Mouse (Mus musculus) liver, embryonic 14.5 days (tissue): ENCODE results near the gene Nav2.

Source experiments
- CTCF ChIP-seq: IDR thresholded peaks from 2 replicates; pipeline ENCODE4 v1.5.1; 2016; ENCODE audit warnings: antibody characterized with exemption, low read depth, control low read depth
- EP300 ChIP-seq: IDR thresholded peaks from 2 replicates; pipeline ENCODE4 v1.6.1; 2016; ENCODE audit warnings: antibody characterized with exemption, low read depth

- TF ChIP-seq EP300 = no peak
- no peak for TF ChIP-seq CTCF
These were observed 8.9 kb downstream of the Nav2 start for GRCm38 (mm10) chr7:48917463-48917862.
